Mouse (Mus musculus) embryonic facial prominence, embryonic 15.5 days (tissue): ENCODE measurements around the gene Ipo9. TPM values are rescaled to one million over a fixed set of nuclear protein-coding genes. Genes with fewer than 3 reads are reported as not detected.

Source experiments
- ATAC-seq: fragments of 200-750 bp; cut with Nextera tagmentation; 2 replicates; pipeline ENCODE4 v1.8.0; 2017; ENCODE audit warnings: low read depth, moderate TSS enrichment; ENCODE audit not compliant: insufficient number of reproducible peaks, low FRiP score, low TSS enrichment
- H3K27ac ChIP-seq: fragments of 300-500 bp; sonication (generic); replicated peaks from 2 replicates; pipeline ENCODE4 v1.5.1; 2015; ENCODE audit warnings: mild to moderate bottlenecking, inconsistent platforms
- H3K27me3 ChIP-seq: fragments of 300-500 bp; sonication (generic); 2 replicates; pipeline ENCODE4 v1.6.1; 2015; ENCODE audit warnings: inconsistent platforms
- H3K36me3 ChIP-seq: fragments of 300-500 bp; sonication (generic); 2 replicates; pipeline ENCODE4 v1.6.1; 2015; ENCODE audit warnings: mild to moderate bottlenecking, inconsistent platforms
- H3K4me1 ChIP-seq: fragments of 300-500 bp; sonication (generic); 2 replicates; pipeline ENCODE4 v1.6.1; 2015; ENCODE audit warnings: inconsistent platforms
- H3K4me2 ChIP-seq: fragments of 300-500 bp; sonication (generic); replicated peaks from 2 replicates; pipeline ENCODE4 v1.6.1; 2015; ENCODE audit warnings: mild to moderate bottlenecking, inconsistent platforms
- H3K4me3 ChIP-seq: fragments of 300-500 bp; sonication (generic); replicated peaks from 2 replicates; pipeline ENCODE4 v1.5.1; 2015; ENCODE audit warnings: mild to moderate bottlenecking, inconsistent platforms
- H3K9ac ChIP-seq: fragments of 300-500 bp; sonication (generic); 2 replicates; pipeline ENCODE4 v1.6.1; 2015; ENCODE audit warnings: inconsistent platforms
- H3K9me3 ChIP-seq: fragments of 300-500 bp; sonication (generic); replicated peaks from 2 replicates; pipeline ENCODE4 v1.6.1; 2016; ENCODE audit warnings: inconsistent platforms
- WGBS: fragments of 180-500 bp; shearing (Covaris S2); methylation state at CpG from one replicate; pipeline ENCODE4 v1.1.7; 2015; 5-methylcytosine and 5-hydroxymethylcytosine counted together
- polyA plus RNA-seq: library from polyadenylated mRNA; unstranded; fragments of >200 nt; fragmentation: Nextera tagmentation; extraction: Ambion mirVana; gene quantifications from 2 replicates; pipeline ENCODE4 v1.2.1, GENCODE M21; 2015

Ipo9 gene
- polyA plus RNA-seq, 1 experiment from 2014 or later, result 101 TPM

DNA sequence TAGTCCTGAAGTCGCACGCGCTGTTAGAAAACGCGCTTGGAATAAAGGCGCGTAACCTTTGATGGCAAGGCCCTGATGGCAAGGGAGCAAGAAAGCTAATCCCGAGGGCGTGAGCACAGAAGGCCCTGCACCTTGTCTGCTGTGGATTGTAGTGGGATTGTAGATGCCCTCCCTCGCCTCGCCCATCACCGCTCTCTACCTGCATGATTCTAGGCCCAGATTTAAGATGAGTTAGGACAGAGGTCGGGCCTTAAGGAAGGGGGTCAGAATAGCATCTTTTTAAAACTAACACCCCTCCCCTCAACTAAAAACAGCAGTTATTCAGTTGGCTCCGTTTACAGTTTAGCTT is 344 bp upstream of the Ipo9 start:
- Histone ChIP-seq H3K4me3 (peak overlapping the region; percentile 95), H3K9ac (peak overlapping the region; percentile 57), H3K4me2 (peak overlapping the region; percentile 69), H3K9me3 (no peaks in the 10 kb centered on the region), H3K36me3 (peaks cover 10% of the 10 kb centered on the region), H3K27ac (peak overlapping the region; percentile 90), H3K27me3 (no peaks in the 10 kb centered on the region), H3K4me1 (peaks cover 25% of the 10 kb centered on the region)
- ATAC-seq, result peak; percentile 71
- under 1% methylated on average over 14 of the region's 14 CpGs for WGBS

DNA sequence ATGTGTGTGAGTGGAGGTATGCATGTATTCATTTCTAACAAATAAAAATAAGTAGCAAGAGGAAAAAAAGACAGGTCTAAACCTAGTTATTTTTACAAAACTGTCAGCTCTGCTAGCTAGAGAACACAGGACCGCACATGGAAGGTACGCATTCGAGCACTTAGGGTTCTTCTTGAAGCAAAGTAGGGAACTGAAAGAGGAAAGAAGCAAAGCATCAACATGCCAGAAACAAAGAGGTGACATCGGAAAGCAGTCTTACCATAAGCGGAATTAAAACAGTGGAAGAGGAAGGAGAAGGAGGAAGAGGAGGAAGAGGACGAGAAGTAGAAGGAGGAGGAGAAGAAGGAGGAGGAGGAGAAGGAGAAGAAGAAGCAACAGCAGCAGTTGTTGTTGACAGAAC is 2.9 kb downstream of the Ipo9 start:
- Histone ChIP-seq H3K27me3 (no peaks in the 10 kb centered on the region), H3K9me3 (no peaks in the 10 kb centered on the region), H3K4me1 (peaks cover 25% of the 10 kb centered on the region), H3K4me3 (no peak overlapping the region), H3K36me3 (peaks cover 30% of the 10 kb centered on the region), H3K9ac (no peak overlapping the region), H3K27ac (no peak overlapping the region), H3K4me2 (no peak overlapping the region)
- no peak for ATAC-seq
- 84% methylated on average over 6 of the region's 6 CpGs for WGBS

DNA sequence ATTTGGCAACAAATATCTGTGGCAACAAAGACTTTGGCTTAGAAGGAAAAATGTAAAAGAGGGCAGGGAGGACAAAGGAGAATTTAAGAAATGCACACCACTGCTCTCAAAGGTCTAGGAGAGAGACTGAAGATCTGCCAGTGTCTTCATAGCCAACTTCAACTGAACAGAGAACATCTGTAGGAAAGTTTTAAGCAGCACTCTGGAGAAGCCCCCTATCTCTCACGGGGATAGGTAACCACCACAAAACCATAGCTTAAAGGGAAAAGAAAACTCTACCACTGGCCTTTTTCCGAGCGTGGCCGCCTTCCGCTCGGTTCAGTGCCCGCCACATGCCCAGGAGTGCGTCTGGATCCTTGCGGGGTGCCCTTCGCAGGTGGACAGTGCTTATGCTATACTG is 3.7 kb downstream of the Ipo9 start:
- H3K4me3 ChIP-seq, result no peak overlapping the region
- no peak for ATAC-seq
- no peaks in the 10 kb centered on the region for H3K27me3 ChIP-seq
- H3K4me2 ChIP-seq, result no peak overlapping the region
- no peak overlapping the region for H3K9ac ChIP-seq
- H3K9me3 ChIP-seq, result no peaks in the 10 kb centered on the region
- H3K4me1 ChIP-seq, result peaks cover 25% of the 10 kb centered on the region
- H3K27ac ChIP-seq, result no peak overlapping the region
- peaks cover 30% of the 10 kb centered on the region for H3K36me3 ChIP-seq
- WGBS, result 88% methylated on average over 10 of the region's 10 CpGs

DNA sequence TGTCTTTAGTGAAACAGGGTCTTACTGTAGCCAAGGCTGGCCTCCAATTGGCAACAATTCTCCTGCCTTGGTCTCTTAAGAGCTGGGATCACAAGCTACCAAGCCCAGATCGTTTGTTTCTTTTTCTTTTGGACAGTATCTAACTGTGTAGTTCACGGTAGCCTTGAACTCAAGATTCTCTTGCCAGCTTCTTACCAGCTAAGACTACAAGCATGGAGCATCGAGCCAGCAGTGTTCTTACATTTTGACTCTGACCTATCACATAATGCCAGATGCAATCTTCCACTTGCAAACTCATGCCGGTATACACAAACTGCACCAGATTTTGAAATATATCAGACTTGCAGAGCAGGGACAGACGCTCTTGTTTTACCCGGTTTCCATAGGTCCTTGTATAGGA is 7.5 kb downstream of the Ipo9 start:
- H3K4me3 ChIP-seq, result no peak overlapping the region
- peaks cover 53% of the 10 kb centered on the region for H3K36me3 ChIP-seq
- no peak for ATAC-seq
- no peaks in the 10 kb centered on the region for H3K9me3 ChIP-seq
- H3K9ac ChIP-seq, result no peak overlapping the region
- no peaks in the 10 kb centered on the region; the same call in 1 of the 2 replicates for H3K4me1 ChIP-seq
- H3K4me2 ChIP-seq, result no peak overlapping the region
- WGBS, result 89% methylated on average over 6 of the region's 6 CpGs
- H3K27me3 ChIP-seq, result no peaks in the 10 kb centered on the region
- no peak overlapping the region for H3K27ac ChIP-seq

DNA sequence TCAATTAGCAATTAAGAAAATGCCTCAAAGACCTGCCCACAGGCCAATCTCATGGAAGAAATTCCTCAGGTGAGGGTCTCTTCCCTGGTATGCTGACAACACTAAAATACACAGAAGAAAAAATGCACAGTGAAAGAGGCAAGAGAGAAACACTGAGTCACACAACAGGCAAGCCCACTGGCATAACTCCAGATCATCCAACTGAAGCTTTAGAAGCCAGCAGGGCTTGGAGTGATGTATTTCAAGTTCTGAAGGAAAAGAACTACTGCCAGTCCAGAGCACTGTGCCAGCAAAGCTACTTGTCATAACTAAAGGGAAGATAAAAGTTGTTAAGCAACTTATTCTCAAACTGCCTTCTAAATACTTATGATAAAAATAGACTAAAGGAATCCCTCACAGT is 16.3 kb downstream of the Ipo9 start:
- ATAC-seq, result no peak
- no peaks in the 10 kb centered on the region for H3K9me3 ChIP-seq
- H3K36me3 ChIP-seq, result peaks cover 80% of the 10 kb centered on the region
- H3K4me1 ChIP-seq, result no peaks in the 10 kb centered on the region
- no peak overlapping the region for H3K27ac ChIP-seq
- H3K9ac ChIP-seq, result no peak overlapping the region
- H3K4me2 ChIP-seq, result no peak overlapping the region
- H3K4me3 ChIP-seq, result no peak overlapping the region
- no peaks in the 10 kb centered on the region for H3K27me3 ChIP-seq

DNA sequence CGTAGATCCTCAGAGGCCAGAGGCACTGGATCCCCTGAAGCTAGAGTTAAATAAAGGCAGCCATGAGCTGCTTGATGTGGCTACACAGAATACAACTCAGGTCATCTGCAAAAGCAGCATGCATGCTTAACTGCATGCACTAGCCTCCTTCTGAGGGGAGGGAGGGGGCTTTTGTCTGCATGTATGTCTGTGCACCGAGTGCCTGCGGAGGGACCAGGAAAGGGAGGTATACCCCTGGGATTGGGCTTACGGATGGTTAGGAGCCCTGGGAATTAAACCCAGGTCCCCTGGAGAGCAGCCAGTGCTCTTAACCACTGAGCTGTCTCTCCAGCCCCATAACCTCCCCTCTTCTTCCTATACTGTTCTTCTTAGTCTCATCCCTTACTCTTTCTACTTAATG is 18.2 kb downstream of the Ipo9 start:
- no peak overlapping the region for H3K4me2 ChIP-seq
- no peak overlapping the region for H3K27ac ChIP-seq
- no peak overlapping the region for H3K4me3 ChIP-seq
- no peaks in the 10 kb centered on the region for H3K27me3 ChIP-seq
- no peak overlapping the region for H3K9ac ChIP-seq
- ATAC-seq, result no peak
- no peaks in the 10 kb centered on the region for H3K4me1 ChIP-seq
- H3K9me3 ChIP-seq, result no peaks in the 10 kb centered on the region
- peaks cover 79% of the 10 kb centered on the region for H3K36me3 ChIP-seq
- 76% methylated on average over 4 of the region's 4 CpGs for WGBS

DNA sequence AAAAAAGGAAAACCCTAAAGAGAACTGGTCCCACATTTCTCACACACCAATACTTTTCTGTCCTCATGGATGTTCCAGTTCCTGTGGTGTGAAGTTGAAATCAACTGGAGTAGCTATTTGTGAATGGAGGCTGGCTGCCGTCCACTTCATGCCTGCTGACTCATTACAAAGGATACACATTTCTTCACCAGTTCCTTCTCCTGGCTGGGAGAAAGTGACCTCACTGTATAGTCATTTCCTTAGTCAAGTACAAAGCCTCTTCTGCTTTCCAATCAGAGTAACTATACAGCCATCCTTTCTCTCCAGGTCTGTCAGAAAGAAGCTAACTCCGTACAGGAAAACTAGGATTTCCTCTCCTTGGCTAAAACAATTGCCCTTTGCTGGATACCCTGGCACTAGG is 19.3 kb downstream of the Ipo9 start:
- H3K4me3 ChIP-seq, result no peak overlapping the region
- no peak overlapping the region for H3K4me2 ChIP-seq
- 75% methylated on average over 2 of the region's 2 CpGs for WGBS
- no peak overlapping the region for H3K27ac ChIP-seq
- H3K9ac ChIP-seq, result no peak overlapping the region
- no peaks in the 10 kb centered on the region for H3K9me3 ChIP-seq
- no peaks in the 10 kb centered on the region for H3K4me1 ChIP-seq
- H3K27me3 ChIP-seq, result no peaks in the 10 kb centered on the region
- H3K36me3 ChIP-seq, result peaks cover 77% of the 10 kb centered on the region
- ATAC-seq, result no peak

DNA sequence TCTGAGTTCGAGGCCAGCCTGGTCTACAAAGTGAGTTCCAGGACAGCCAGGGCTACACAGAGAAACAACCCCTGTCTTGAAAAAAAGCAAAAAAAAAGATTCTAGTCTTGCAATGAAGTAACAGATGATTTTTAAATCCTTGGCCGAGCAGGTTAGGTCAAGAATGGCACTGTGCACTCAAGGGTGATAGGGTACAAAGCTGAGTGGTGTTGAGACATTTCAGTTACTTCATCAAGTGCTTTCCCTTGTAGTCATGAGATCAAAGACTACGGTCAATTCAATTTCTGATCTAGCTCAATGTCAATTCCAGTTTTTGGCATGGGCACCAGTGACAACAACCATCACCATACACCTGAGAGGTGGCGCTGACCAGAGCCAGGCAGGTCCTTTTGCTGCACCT is 21.3 kb downstream of the Ipo9 start:
- H3K4me3 ChIP-seq, result no peak overlapping the region
- 98% methylated on average over 4 of the region's 4 CpGs for WGBS
- no peaks in the 10 kb centered on the region for H3K27me3 ChIP-seq
- no peaks in the 10 kb centered on the region for H3K9me3 ChIP-seq
- H3K36me3 ChIP-seq, result peaks cover 80% of the 10 kb centered on the region
- ATAC-seq, result no peak
- no peak overlapping the region for H3K27ac ChIP-seq
- H3K4me2 ChIP-seq, result no peak overlapping the region
- H3K4me1 ChIP-seq, result no peaks in the 10 kb centered on the region
- no peak overlapping the region for H3K9ac ChIP-seq

DNA sequence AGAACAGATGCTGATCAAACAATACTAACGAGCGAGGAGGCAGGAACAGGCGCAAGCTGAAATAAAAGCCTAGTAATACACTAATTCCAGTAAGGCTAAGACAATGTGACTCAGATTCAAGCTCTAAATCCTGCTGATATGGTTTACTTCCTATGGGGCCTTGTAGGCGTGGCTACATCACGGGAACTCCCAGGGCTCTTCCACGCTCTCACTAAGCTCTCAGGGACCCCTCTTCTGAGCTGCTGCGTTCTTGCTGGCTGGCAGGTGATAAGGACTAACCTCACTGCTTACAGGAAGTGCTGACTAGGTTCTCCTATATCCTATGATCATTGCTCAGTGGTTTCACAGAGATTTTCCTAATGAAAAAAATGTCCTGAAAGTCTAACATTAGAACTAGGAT is 24.9 kb downstream of the Ipo9 start:
- H3K27me3 ChIP-seq, result no peaks in the 10 kb centered on the region
- no peaks in the 10 kb centered on the region for H3K4me1 ChIP-seq
- H3K9me3 ChIP-seq, result no peaks in the 10 kb centered on the region
- 76% methylated on average over 7 of the region's 7 CpGs for WGBS
- H3K36me3 ChIP-seq, result peaks cover 85% of the 10 kb centered on the region
- H3K4me3 ChIP-seq, result no peak overlapping the region
- H3K4me2 ChIP-seq, result no peak overlapping the region
- ATAC-seq, result no peak
- H3K27ac ChIP-seq, result no peak overlapping the region
- H3K9ac ChIP-seq, result no peak overlapping the region

DNA sequence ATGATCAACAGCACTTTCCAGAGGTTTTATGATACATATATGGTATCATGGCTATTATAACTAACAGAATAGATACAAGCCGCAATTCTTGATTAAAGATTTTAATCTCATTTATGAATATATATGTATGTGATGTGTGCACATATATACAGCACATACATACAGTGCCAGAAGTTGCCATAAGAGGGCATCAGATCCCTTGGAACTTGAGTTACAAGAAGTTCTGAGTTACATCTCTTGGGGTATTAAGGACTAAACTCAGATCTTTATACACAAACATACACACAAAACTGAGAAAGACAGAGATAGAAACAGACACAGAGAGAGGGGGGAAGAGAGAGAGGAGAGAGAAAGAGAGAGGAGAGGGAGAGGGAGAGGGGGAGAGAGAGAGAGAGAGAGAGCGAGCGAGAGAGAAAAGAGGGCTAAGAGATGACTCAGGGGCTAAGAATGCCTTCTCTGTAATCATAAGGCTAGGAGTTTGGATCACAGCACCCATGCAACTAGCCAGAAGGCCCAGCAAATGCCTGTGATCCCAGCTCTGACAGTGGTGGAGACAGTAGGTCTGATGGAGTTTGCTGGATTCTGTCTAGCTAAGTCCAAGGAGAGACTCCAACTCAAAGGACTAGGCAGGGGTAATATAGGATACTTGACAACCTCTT is 28.7 kb downstream of the Ipo9 start:
- Histone ChIP-seq H3K36me3 (peaks cover 82% of the 10 kb centered on the region), H3K9ac (no peak overlapping the region), H3K27me3 (no peaks in the 10 kb centered on the region), H3K4me1 (no peaks in the 10 kb centered on the region), H3K4me3 (no peak overlapping the region), H3K4me2 (no peak overlapping the region), H3K27ac (no peak overlapping the region), H3K9me3 (no peaks in the 10 kb centered on the region)
- ATAC-seq, result no peak
- 84% methylated on average over 3 of the region's 3 CpGs for WGBS

DNA sequence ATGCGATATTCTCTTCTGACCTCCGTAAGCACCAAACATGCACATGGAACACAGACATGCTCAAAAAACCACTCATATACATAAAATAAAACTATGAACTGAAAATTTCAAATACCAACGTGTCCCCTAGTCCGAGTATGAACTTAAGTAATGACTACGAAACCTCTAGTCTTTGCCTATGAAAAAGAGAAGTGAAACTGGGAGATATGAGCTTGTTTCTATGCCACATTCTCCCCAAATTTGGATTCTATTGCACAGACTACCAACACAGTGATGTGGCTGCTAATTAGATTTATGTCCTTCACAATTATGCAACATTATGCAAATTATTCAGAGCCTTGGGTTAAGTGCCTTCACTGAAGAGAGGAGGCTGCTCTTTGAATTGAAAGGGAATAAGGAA is 30.8 kb downstream of the Ipo9 start:
- no peak overlapping the region for H3K9ac ChIP-seq
- H3K27me3 ChIP-seq, result no peaks in the 10 kb centered on the region
- H3K9me3 ChIP-seq, result no peaks in the 10 kb centered on the region
- no peak overlapping the region for H3K4me3 ChIP-seq
- no peaks in the 10 kb centered on the region for H3K4me1 ChIP-seq
- no peak overlapping the region for H3K27ac ChIP-seq
- 94% methylated on average over 5 of the region's 5 CpGs for WGBS
- no peak for ATAC-seq
- peaks cover 75% of the 10 kb centered on the region for H3K36me3 ChIP-seq
- no peak overlapping the region for H3K4me2 ChIP-seq

DNA sequence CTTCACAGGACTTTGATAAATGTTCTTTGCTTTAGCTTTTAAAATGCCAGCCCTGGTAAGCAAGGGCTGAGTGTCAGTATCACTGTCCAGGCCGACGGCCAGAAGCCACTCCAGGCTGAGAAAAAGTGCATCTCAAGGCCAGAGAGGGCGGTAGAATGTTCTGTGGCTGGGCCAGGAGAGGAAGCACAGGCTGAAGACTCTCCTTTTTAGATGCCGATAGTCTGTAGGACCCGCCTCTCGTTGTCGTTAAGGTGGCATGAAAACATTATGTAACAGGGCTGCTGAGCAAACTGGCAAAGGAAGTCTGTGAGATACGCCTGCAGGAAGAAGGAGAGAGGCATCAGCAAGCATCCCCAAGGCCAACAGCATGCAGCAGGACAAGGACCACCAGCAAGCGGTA is 45.1 kb downstream of the Ipo9 start:
- Histone ChIP-seq H3K9ac (no peak overlapping the region), H3K27me3 (no peaks in the 10 kb centered on the region), H3K27ac (no peak overlapping the region), H3K4me2 (no peak overlapping the region), H3K4me1 (no peaks in the 10 kb centered on the region), H3K4me3 (no peak overlapping the region), H3K9me3 (no peaks in the 10 kb centered on the region), H3K36me3 (peaks cover 74% of the 10 kb centered on the region)
- no peak for ATAC-seq
- WGBS, result 86% methylated on average over 9 of the region's 9 CpGs
